Mouse (Mus musculus) hindlimb bud, embryonic 11.5 days (tissue): Measurements from ENCODE around the gene Spaca7.
"Not testable (repeated sequence)": the region's sequence is repeated elsewhere in the genome, so short reads cannot be mapped to it uniquely, and the experiment has no call there.

Experiments
- DNase-seq: peaks from one replicate; pipeline ENCODE4 v3.0.0-alpha.2; 2012; ENCODE audit warnings: low read depth, low spot score; ENCODE audit errors: extremely low spot score

Gene Spaca7

DNA sequence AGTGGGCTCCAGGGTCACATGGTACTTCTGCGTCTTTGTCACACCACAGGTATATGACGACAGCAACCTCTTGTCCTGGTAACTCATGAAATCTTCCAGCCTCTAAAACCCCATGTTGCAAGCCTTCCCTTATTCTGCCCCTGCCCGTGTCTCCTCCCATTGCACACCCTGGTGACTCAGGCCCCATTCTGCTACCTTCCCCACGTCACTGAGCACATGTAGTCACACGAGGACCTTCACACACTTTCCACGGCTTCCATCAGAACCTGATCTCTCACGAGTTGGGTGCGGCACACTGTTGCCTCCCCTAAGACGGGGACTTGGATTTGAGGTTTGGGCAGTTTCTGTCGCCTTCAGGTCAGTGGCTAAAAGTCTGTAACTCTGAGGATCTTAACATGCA is 36.0 kb downstream of the Spaca7 start:
- DNase-seq: no peak

DNA sequence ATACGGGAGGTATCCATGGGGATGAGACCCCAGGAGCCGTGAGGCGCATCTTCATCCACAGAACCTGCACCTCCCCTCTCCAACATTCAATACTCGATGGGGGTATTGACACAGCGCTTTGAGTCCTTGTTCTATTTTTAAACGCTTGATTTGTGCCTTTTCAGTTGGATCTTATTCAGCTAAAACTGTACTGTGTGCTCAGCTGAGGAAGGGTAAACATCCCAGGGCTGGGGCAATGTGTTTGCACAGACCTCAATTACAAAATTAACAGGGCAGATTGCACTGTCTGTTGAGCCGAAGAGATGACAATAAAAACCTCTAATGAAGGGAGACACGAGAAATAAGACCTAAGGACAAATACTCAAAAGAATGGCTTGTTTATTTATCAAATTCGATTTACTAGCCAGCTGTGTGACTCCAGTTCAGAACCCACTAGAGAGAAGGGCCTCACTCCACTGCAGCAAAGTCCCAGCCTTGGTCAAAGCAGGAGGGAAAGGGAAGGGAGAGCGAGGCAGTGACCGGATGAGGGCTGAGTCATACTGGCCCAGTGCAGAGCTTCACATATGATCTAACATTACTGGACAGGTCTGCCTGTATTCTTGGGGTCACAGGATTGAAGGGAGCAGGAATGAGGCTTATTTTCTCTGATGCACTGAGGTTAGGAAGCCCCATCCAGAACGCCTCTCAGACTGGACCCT is 37.1 kb downstream of the Spaca7 start:
- no peak for DNase-seq

- no peak for DNase-seq
Measured at GRCm38 (mm10) chr8:12613201-12613600, 40.4 kb downstream of the Spaca7 start.

DNA sequence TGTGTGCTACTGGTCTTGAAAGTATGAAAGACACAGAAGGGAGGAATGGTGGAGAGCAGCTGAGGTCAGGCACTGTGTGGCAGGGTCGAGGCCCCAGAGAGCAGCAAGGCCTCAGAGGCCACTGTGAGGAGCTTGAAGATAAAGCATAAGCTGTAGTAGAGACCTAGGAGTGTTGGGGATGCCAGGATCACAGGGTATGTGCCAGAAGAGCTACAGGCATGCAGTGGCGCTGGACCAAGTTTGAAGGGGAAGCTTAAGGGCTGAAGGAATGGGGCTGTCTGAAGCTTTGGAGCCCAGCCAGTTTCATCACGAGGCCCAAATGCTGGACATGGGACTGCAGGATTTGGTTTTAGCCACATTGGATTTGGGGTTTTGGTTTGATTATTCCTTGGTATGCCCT is 44.5 kb downstream of the Spaca7 start:
- DNase-seq: not testable (repeated sequence)

GRCm38 (mm10) chr8:12621550-12622222 is 48.9 kb downstream of the Spaca7 start:
- DNase-seq: no peak

DNA sequence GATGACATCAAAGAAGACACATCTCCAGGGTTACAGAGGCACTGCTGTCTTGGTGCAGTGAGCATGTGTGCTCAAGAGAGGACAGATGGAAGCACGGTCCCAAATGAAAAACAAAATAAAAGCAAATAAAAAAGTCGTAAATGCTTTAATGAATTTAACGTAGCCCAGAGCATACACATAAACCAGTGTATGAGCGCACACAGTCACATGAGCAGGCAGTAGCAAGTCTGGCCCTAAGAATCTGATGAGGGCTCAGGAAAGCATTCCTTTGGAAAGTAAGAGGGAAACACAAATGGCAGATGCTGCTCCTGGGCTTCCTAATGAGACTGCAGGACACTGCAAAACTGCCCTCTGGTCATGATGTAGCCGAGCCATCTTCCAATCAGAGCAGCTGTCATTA is 53.1 kb downstream of the Spaca7 start:
- no peak for DNase-seq

DNA sequence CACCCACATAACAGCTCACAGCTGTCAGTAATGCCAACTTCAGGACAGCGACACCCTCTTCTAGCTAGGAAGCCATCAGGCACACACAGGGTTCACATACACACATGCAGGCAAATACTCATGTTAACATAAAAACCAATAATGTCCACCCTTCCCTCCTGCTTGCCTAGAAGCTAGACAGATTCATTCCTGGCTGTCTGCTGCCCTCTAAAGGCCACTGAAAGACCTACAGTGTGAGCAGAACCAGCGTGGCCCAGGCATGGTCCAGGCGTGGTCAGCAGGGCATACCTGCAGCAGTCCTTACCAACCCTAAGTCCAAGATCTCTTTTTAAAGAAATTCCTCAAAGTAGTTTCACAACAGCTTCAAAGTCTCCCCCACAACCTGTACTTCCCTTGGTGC is 56.2 kb downstream of the Spaca7 start:
- no peak for DNase-seq

DNA sequence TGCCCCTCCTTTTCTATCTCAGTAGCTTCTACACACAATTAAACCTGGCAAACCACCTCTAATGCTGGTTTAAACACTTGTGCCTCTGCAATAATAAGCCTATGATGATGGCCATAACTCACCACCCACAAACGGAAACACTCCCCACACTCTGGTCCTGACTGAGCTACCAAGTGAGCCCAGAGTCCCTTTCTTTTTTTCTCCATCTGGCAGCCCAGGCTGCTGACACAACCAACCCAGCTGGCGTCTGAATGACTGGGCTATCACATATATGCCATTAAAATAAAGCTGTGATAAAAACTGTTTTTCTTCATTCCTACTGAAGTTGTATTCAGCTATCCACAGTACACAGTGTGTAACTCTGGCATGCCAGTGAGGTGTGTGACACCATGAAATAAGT is 62.5 kb downstream of the Spaca7 start:
- no peak for DNase-seq

- DNase-seq: no peak
Measured at GRCm38 (mm10) chr8:12638446-12638845, 65.6 kb downstream of the Spaca7 start.

DNA sequence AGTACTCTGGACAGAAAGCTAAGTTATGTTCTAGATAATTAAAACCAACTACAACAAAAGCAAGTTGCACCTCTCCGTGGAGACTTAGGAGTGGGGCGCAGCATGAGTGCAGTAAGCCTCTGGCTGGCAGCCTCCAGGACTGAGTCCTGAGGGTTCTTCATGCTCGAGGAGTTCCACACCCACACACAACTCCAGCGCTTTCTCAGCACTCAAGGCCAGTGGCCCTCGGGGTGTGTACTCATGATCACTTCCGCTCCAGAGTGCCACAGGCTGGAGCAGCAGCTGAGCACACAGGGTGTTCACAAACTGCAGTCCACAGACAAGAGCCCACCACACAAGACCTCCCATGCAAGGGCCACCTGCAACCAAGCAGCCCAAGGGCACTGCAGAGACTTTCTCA is 68.7 kb downstream of the Spaca7 start:
- DNase-seq: no peak

DNA sequence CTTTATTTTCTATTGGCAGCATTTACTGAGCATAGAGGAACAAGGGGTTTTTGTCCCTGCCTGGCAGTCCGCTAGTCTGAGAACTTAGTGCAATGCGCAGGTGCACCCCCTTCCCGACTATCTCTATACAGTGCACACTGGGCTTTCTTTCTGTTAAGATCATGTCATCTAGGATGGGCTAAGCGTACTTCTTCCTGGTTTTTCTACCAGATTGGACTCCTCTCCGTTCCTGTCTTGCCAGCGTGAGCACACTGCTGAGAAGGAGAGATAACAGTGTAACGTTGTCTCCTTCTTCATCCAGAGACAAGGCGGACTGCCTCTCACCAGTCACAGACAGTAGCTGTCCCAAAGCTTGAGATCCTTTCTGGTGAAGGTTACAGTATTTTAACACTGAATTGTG is 71.5 kb downstream of the Spaca7 start:
- DNase-seq: no peak

DNA sequence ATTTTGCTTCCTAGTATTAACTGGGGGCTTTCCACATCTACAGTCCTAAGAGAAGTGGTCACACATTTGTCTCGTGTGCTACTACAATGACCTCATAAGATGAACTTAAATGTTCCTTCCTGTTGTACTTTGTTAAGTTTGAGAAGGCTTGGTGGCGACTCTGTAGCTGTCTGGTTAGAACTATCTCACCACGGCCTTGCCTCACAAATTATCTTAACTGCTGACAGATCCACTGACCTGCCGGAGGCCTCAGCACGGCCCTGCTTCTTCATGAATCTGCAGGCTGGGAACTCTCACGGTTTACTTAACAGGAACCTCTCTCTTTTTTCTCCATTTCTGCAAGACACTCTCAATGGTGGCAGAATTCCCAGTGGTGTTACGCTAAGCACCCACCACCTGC is 72.1 kb downstream of the Spaca7 start:
- DNase-seq: no peak

DNA sequence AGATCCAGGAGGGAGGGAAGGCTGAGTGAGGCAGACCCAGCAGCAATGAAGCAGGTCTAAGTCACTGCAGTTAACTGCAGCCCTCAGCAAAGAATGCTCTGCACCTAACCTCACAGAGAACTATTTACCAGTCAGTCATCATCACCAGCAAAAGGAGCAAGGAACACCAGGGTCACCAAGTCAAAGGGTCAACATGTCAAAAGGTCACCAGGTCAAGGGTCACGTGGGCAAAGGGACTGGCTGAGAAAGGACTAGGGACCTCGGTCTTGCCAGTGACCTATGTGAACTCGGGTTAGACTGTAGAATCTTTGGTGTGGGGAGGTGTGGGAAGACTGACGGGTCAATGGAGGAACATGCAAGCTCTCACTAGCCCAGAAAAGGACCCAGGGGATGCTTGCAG is 73.7 kb downstream of the Spaca7 start:
- DNase-seq: no peak

DNA sequence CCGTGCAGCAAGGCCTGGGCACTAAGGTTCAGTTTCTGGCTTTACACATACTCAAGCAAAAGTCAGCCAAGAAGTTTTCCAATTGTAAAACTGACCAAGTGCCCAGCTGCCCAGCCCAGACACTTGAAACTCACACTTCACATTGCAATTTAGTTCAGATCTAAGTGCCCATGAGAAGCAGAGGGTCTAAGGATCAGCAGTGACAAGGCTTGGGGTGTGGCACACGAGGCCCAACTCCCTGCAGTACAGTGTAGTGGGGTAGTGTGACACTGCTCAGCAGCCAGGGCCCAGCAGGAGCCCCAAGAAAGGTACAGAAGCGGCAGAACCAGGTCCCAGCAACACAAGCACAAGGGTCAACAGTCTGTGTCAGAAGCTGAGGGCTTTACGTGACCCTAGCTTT is 76.1 kb downstream of the Spaca7 start:
- DNase-seq: no peak
